Mouse (Mus musculus) layer of hippocampus, adult 9-10 months (tissue): Measurements from ENCODE around the gene Pcsk6.

Experiments
- DNase-seq: peaks from one replicate; pipeline ENCODE4 v3.0.0; 2022; ENCODE audit warnings: low spot score

Pcsk6 gene

DNA sequence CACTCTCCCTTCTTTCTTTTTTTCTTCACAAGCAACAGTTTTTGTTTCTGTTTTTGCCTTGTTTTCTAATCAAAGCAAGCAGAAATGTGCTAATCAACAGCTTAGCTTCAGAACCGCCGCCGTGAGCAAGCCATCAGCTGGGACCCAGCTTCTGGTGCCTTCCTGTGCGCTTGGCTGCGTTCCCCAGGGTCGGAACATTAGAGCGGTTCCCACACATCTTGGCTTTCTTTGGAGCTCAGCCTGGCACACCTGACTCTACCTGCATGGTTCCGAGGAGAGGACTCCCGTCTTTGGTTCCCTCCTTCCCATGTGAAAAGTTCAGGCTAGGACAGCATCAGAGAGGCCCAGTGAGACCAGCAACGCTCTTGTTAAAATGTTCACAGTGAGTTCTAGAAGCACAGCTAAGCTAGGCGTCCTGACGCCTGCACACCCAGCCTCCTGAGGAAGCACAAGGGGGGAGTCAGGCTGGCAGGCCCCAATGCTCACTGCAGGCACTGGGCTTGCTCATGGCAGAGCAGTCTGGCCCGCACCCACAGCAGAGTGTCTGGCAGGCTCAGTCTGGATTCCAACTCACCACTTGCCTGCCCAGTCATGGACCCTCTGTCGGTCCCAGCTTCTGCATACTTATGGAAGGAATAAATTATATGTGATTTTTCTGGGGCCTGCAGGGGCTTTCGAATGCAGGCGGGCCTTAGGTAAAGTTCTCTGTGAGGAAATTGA, 139.7 kb downstream of the Pcsk6 start:
- no peak for DNase-seq

- DNase-seq = no peak
Measured at GRCm38 (mm10) chr7:66001797-66002196, 140.3 kb downstream of the Pcsk6 start.

- DNase-seq = no peak
Measured at GRCm38 (mm10) chr7:66003447-66003846, 141.9 kb downstream of the Pcsk6 start.

GRCm38 (mm10) chr7:66003865-66004638, 142.5 kb downstream of the Pcsk6 start:
- no peak for DNase-seq

- no peak for DNase-seq
Measured at GRCm38 (mm10) chr7:66005066-66005465, 143.5 kb downstream of the Pcsk6 start.

DNA sequence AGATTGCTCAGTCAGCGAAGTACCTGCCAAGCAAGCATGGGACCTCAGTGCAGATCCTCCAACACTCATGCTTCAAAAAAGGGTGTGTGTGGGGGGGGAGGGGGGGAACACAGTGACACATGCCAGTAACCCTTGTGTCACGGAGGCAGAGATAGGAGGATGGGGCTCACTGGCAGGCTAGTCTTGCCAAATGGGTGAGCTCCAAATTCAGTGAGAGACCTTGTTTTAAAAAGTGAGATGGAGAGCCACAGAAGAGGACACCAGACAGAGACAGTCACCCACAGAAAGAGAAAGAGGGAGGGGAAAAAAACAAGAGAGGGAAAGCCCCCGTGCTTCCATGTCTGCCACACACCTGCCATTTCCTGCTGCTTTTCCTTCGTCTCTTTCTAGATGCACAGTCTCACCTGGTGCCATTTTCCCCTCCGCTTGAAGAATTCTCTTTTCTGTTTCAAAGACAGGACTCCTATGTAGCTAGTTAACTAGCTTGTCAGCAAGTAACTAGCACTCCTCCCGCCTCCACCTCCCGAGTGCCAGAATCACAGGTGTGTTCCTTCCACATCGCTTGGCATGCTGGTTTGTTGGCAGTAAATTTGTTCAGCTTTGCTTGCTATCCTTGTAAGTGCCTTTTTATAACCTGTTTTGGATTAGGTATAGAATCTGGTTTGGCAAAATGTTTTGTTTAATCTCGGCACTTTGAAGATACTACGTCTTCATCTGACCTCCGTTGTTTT, 146.8 kb downstream of the Pcsk6 start:
- no peak for DNase-seq

GRCm38 (mm10) chr7:66008892-66009273, 147.3 kb downstream of the Pcsk6 start:
- DNase-seq = no peak

DNA sequence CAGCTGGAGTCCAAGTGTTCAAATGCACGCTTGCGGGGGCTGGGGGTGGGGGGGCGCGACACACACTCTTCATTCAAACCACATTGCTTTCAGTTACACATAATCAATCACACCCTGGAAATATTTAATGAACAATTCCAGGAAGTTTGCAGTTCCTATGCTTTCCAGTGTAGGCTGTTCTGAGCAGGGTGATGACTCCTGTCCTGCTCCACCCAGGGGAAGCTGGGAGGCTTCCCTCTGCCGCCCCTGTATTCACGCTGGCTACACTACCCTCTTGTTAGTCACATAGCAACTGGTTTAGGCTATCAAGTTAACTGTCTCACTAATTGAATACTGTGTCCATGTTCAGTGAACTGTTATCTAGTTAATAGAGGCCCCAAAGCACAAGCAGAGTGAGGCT, 149.0 kb downstream of the Pcsk6 start:
- no peak for DNase-seq

- DNase-seq = no peak
Measured at GRCm38 (mm10) chr7:66027747-66028146, 166.2 kb downstream of the Pcsk6 start.

GRCm38 (mm10) chr7:66028766-66029512, 167.4 kb downstream of the Pcsk6 start:
- no peak for DNase-seq

GRCm38 (mm10) chr7:66036809-66037208, 175.3 kb downstream of the Pcsk6 start:
- no peak for DNase-seq

DNA sequence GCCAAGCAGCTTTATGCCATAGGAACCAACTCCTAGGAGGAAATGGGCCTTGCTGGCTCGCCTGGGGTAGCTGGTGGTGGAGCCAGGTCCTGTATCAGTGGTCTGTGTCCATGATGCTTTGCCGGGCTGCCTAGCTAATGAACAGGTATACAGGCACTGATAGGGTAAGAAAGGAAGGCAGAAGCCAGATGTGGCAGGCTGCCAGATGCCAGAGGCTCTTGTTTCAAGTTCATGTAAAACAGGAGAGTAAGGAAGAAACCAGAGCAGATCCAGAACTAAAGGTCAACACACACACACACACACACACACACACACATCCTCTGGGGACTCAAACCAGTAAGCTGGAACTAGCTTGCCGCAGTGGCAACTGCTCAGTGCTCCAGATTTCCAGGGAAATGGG, 176.7 kb downstream of the Pcsk6 start:
- no peak for DNase-seq

GRCm38 (mm10) chr7:66038730-66039129, 177.2 kb downstream of the Pcsk6 start:
- DNase-seq = no peak

- DNase-seq = no peak
Measured at GRCm38 (mm10) chr7:66040026-66040814, 178.7 kb downstream of the Pcsk6 start.

DNA sequence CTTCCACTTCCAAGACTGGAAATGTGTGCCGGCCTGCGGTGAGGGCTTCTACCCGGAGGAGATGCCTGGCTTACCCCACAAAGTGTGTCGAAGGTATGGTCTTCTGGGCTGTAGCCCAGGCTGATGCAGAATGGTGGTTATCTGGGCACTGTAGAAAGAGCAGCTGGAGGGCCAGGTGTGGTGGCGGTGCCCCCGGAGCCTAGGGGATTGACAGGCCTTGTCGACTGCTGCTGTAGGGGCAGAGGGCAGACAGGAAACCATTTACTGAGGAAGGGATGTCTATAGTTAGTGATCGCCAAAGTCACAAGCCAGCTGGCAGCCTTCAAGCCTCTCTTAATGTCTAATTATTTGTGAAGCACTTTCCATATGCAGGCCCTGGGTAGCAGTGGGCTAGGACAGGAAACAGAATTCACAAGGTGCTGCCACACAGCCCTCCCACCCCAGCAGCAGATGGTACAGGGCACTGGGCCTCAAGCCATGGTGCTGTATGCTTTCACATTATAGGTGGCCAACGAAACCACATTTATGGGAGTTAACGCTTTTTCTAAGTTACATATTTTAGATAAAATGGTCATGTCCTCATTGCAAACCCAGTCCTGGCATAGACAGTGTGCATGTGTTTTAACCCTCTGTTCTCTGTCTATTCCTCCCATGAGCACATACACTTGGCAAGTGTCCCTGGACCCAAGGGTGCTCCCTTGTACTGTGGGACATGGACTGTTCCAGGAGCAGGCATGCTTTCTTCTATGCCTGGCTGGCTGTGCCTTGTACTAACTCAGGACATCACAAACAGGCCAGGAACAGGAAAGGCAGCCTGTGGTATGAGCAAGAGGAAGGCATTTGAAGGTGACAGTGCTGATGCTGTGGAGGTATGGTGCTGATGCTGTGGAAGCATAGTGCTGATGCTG, 182.3 kb downstream of the Pcsk6 start, which contains the start of gene Gm45213:
Gene Gm45213, plus strand, starts transcription at position 51 of the 908 bp plus-strand sequence.
- no peak for DNase-seq

- no peak for DNase-seq
Measured at GRCm38 (mm10) chr7:66044617-66045016, 183.1 kb downstream of the Pcsk6 start.

- DNase-seq = no peak
Measured at GRCm38 (mm10) chr7:66046921-66047918, 185.7 kb downstream of the Pcsk6 start.

DNA sequence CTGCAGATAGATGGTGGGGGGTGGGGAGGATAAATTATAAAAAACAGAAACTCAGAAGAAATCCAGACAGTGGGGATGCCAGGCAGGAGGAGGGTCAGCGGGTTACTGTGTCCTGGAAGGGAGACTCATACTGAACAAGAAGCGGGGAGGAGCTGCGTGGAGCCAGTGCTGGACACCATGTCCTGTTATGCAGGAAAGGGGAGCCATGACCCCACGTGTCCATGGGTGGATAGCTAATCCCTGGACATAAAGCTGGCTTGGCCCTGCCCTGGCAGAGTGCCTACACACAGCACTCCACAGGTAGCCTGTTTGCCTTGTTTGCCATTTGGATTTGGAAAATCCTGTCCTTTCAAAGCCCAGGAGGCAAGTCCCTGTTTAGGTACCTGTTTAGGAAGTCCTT, 186.4 kb downstream of the Pcsk6 start:
- DNase-seq = no peak
